Mouse (Mus musculus): ENCODE measurements at regions not wholly inside any gene's neighbourhood (a gene's known extent, or its start where the extent isn't known, plus 50 kb on each side); places are given as distances from the start of the nearest gene placed in this dataset.

DNA sequence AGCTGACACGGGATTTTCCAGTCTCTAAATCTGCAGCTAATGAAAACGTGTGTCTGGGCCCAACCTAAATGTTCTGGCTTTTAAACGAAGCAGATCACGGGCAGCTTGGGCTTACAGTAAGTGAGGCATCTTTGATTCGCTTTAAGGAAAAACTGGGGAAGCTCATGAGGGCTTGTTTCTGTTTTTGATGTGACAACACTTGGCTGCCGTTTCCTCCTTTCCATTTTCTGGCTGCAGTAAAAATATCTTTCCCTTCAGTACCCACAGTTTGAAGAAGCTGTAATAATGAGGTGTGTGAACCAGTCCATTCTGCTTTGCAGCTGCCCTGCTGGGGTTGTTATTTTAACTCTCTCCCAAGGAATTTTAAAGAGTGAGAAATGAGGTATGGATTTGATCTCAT is 69.9 kb upstream of the Dkk2 start:
- no peak for DNase-seq (ENCODE audit: extremely low spot score, low spot score)

DNA sequence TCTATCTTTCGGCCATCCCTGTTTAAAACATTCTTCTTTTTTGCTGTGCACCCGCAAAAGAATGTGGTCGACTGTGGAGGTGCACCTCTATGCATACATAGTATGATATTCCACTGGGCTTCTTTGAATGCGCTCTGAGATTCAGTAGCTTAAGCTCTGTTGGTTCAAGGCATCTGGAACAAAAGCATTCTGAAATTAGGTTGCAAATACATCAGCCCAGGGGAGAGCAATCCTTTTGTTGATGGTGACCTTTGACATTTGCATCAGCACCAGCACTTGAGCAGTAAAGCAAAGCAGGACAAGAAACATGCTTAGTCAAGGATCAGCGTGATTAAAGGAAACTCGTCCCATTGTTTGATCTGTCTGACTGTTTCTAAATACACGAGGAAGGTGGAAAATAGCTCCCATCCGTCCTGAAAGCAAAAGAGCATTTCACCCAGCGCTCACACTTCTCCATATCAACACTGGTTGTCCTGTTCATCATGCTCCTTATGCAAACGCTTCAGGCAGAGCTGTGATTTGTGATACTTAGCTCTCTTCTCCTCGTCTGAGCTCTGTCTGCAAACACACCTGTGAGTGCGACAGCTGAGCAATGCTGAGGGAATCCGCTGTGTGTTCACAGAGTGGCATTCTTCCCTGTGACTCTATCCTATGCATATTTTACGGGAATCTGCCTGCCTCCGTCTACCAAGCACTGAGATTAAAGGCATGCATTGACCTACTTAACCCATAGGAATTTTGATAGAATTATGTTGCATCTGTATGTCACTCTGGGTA is 67.4 kb upstream of the Dkk2 start:
- DNase-seq (ENCODE audit: extremely low spot score, low spot score) = no peak

DNA sequence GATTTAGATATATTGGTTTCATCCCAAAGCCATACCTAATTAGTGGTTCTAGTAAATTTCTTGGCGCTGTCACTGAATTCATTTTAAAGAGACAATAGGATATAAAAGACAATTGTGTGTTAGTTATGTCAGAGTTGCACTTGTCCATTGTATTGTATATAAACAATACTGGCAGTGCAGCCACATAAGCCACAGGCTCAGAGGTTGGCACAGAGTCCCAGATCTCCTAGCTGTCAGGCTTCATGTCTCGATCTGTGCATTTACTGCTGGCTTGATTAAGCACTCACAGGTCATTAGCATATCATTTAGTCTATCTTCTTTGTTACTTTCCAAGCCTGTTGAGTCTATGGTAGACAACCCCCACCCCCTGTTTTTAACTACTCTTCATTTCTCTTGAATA is 66.6 kb upstream of the Dkk2 start:
- DNase-seq (ENCODE audit: extremely low spot score, low spot score) = no peak

DNA sequence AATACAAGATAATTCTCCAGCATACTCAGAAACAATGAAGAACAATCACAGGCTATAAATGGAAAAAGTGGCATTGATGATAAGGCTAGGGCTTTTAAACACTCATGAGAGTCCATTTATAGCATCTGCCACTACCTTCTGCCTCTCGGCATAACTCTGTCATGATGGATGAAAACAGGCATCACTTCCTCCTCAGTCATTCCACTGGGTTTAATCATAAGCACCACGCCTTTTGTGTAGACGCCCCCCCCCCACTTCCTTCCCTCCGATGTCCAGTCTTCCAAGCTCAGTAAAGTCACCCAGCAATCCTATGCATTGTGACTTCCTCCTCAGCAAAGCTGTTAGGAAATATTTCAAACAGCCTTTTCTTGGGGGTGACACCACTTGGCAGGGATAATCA is 63.1 kb upstream of the Dkk2 start:
- no peak for DNase-seq (ENCODE audit: extremely low spot score, low spot score)

DNA sequence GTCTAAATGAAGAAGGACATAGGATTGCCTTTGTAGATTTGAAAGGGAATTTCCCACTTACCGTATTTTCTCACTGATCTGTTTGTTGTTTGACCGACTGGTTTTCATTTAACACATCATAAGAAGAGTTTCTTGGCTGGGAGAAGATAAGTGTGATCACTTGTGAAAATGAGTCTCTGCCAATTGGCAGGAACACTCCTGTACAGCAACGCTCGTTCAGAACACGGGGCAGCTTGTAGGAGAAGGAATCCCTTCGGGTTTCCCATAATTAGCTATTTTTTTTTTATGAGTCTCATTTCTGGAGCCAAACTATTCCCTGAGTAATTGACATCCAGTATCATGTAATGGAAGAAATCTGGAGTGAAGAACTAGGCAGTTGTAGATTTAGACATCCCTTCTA is 61.8 kb upstream of the Dkk2 start:
- no peak for DNase-seq (ENCODE audit: extremely low spot score, low spot score)

DNA sequence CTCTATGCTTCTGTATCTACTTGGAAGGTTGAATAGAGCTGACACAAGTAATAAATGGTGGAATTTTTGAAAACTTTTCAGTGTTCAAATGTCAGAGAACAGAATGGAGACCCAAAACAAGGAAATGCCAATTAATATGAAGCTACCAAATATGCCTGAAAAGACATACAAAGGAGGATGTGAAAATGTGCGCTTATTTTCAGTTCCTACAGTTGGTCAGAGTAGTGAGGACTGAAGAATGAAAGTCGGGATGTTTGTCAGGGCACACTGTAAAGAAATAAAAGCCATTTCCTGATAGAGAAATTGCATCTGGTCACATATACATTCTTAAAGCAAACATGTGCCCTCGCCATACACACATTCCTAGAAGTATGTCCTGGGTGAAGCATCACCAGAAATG is 56.0 kb upstream of the Dkk2 start:
- DNase-seq (ENCODE audit: extremely low spot score, low spot score) = no peak

DNA sequence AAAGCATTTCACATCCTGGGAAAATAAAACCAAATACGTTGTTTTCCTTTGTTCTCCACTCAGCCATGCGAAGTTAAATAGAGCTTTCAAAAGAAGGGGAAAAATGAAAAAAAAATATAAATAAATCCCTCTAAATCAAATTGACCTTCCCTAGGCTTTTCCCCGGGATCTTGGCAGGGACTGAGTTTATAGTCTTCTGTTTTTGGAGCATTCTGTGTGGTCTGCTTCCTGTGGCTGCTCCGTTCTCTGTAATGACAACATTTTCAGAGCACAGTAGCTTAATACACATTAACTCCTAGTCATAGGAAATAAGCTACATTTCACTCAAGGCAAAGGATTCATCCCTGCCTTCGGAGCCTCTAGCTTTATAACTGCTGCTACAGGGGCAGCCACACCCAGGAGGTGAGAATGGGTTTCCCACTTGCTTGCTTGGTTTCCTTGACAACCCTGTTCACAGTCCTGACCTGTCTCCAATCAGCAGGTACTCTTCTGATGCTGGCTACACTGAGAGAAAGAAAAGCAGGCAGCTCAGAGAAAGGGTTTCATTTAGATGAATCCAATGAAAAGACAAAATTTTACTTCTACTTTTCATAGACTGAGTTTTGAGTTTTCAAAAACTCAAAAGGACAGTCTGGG is 51.9 kb upstream of the Dkk2 start:
- DNase-seq (ENCODE audit: extremely low spot score, low spot score) = no peak

DNA sequence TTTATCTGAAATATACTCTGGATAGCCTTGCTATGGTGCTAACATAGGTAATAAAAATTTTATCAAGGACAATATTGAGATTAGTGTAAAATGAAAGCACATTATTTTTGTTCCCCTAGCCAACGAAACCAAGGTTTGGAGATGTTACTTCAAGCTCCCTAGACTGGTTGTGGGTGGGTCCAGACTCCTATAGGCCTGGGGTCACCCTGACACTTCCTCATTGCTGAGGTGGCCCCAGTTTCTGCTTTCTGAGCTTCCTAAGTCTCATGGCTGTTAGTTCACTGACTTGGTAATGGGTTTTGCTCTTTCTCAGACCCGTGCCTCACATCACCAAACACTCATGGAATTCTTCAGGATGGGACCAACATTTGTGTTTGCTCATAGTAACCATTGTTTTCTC is 49.9 kb upstream of the Dkk2 start:
- no peak for DNase-seq (ENCODE audit: extremely low spot score, low spot score)

All from neural tube, embryonic 10.5 days (tissue).